Mouse (Mus musculus): ENCODE measurements around the gene Dnaaf3. TPM values are rescaled to one million over a fixed set of nuclear protein-coding genes. Genes with fewer than 3 reads are reported as not detected.
"Not testable (repeated sequence)": the region's sequence is repeated elsewhere in the genome, so short reads cannot be mapped to it uniquely, and the experiment has no call there.

Gene Dnaaf3
- polyA plus RNA-seq, 1 experiment from 2014 or later: 0.95 TPM

- H3K4me1 ChIP-seq (ENCODE audit: control insufficient read depth, insufficient read depth, low read length): 0 out of 2 replicates have a peak, but pooled peaks cover 8% of the 10 kb centered on the region
- H3K36me3 ChIP-seq (ENCODE audit: control insufficient read depth, insufficient read depth, low read length): no peaks in the 10 kb centered on the region
- peak overlapping the region; percentile 44 for H3K4me2 ChIP-seq (ENCODE audit: low read depth)
- ATAC-seq (ENCODE audit: insufficient read depth, low FRiP score, low TSS enrichment): peak; percentile 38; the same call in 1 of the 2 replicates
- no peak overlapping the region; the same call in 1 of the 2 replicates for H3K9ac ChIP-seq (ENCODE audit: low read length)
- H3K4me3 ChIP-seq (ENCODE audit: low read depth, low read length): peak overlapping the region; percentile 27; the same call in 1 of the 2 replicates
- no peak overlapping the region for H3K27ac ChIP-seq (ENCODE audit: low read depth, low read length)
- WGBS: 75% methylated on average over 15 of the region's 15 CpGs
- no peak for DNase-seq (ENCODE audit: low spot score)
- H3K9me3 ChIP-seq (ENCODE audit: control insufficient read depth, low read length): no peaks in the 10 kb centered on the region
- H3K27me3 ChIP-seq (ENCODE audit: control insufficient read depth, insufficient read depth, low read length): no peaks in the 10 kb centered on the region
Observed at GRCm38 (mm10) chr7:4546050-4546449, 13.8 kb upstream of the Dnaaf3 start.

GRCm38 (mm10) chr7:4542013-4542412 lies 9.8 kb upstream of the Dnaaf3 start:
- Histone ChIP-seq H3K4me1 (ENCODE audit: control insufficient read depth, insufficient read depth, low read length) (0 out of 2 replicates have a peak, but pooled peaks cover 5% of the 10 kb centered on the region), H3K9ac (ENCODE audit: low read length) (no peak overlapping the region), H3K4me2 (ENCODE audit: low read depth) (no peak overlapping the region), H3K36me3 (ENCODE audit: control insufficient read depth, insufficient read depth, low read length) (no peaks in the 10 kb centered on the region), H3K27ac (ENCODE audit: low read depth, low read length) (no peak overlapping the region), H3K27me3 (ENCODE audit: control insufficient read depth, insufficient read depth, low read length) (no peaks in the 10 kb centered on the region), H3K4me3 (ENCODE audit: low read depth, low read length) (no peak overlapping the region), H3K9me3 (ENCODE audit: control insufficient read depth, low read length) (no peaks in the 10 kb centered on the region)
- DNase-seq (ENCODE audit: low spot score): no peak
- WGBS: 26% methylated on average over 17 of the region's 17 CpGs
- ATAC-seq (ENCODE audit: insufficient read depth, low FRiP score, low TSS enrichment): no peak

- ATAC-seq (ENCODE audit: insufficient read depth, low FRiP score, low TSS enrichment): no peak
Observed at GRCm38 (mm10) chr7:4541344-4541743, 9.1 kb upstream of the Dnaaf3 start.

GRCm38 (mm10) chr7:4539019-4539418 lies 6.8 kb upstream of the Dnaaf3 start:
- WGBS: 72% methylated on average over 2 of the region's 2 CpGs
- Histone ChIP-seq H3K9ac (ENCODE audit: low read length) (no peak overlapping the region), H3K27ac (ENCODE audit: low read depth, low read length) (no peak overlapping the region), H3K27me3 (ENCODE audit: control insufficient read depth, insufficient read depth, low read length) (no peaks in the 10 kb centered on the region), H3K9me3 (ENCODE audit: control insufficient read depth, low read length) (no peaks in the 10 kb centered on the region), H3K4me3 (ENCODE audit: low read depth, low read length) (no peak overlapping the region), H3K4me2 (ENCODE audit: low read depth) (no peak overlapping the region), H3K36me3 (ENCODE audit: control insufficient read depth, insufficient read depth, low read length) (no peaks in the 10 kb centered on the region), H3K4me1 (ENCODE audit: control insufficient read depth, insufficient read depth, low read length) (no peaks in the 10 kb centered on the region)
- no peak for ATAC-seq (ENCODE audit: insufficient read depth, low FRiP score, low TSS enrichment)
- no peak for DNase-seq (ENCODE audit: low spot score)

More at GRCm38 (mm10) chr7:4541344-4541743, 9.1 kb upstream of the Dnaaf3 start:
- H3K9ac ChIP-seq (ENCODE audit: low read length): no peak overlapping the region
- no peak overlapping the region for H3K4me3 ChIP-seq (ENCODE audit: low read depth, low read length)
- H3K4me1 ChIP-seq (ENCODE audit: control insufficient read depth, insufficient read depth, low read length): 0 out of 2 replicates have a peak, but pooled peaks cover 3% of the 10 kb centered on the region
- no peaks in the 10 kb centered on the region for H3K9me3 ChIP-seq (ENCODE audit: control insufficient read depth, low read length)
- H3K4me2 ChIP-seq (ENCODE audit: low read depth): no peak overlapping the region
- no peaks in the 10 kb centered on the region for H3K27me3 ChIP-seq (ENCODE audit: control insufficient read depth, insufficient read depth, low read length)
- no peaks in the 10 kb centered on the region for H3K36me3 ChIP-seq (ENCODE audit: control insufficient read depth, insufficient read depth, low read length)
- DNase-seq (ENCODE audit: low spot score): no peak
- 59% methylated on average over 5 of the region's 5 CpGs for WGBS
- no peak overlapping the region for H3K27ac ChIP-seq (ENCODE audit: low read depth, low read length)

- DNase-seq (ENCODE audit: low spot score) (no peak), ATAC-seq (ENCODE audit: insufficient read depth, low FRiP score, low TSS enrichment) (no peak)
- Histone ChIP-seq H3K27ac (ENCODE audit: low read depth, low read length) (no peak overlapping the region), H3K36me3 (ENCODE audit: control insufficient read depth, insufficient read depth, low read length) (no peaks in the 10 kb centered on the region), H3K27me3 (ENCODE audit: control insufficient read depth, insufficient read depth, low read length) (no peaks in the 10 kb centered on the region), H3K9ac (ENCODE audit: low read length) (no peak overlapping the region), H3K4me3 (ENCODE audit: low read depth, low read length) (no peak overlapping the region), H3K4me1 (ENCODE audit: control insufficient read depth, insufficient read depth, low read length) (no peaks in the 10 kb centered on the region), H3K4me2 (ENCODE audit: low read depth) (no peak overlapping the region), H3K9me3 (ENCODE audit: control insufficient read depth, low read length) (no peaks in the 10 kb centered on the region)
- WGBS: 54% methylated on average over 4 of the region's 4 CpGs
Observed at GRCm38 (mm10) chr7:4537181-4537580, 4.9 kb upstream of the Dnaaf3 start.

- no peaks in the 10 kb centered on the region for H3K27me3 ChIP-seq (ENCODE audit: control insufficient read depth, insufficient read depth, low read length)
- H3K9ac ChIP-seq (ENCODE audit: low read length): no peak overlapping the region
- H3K36me3 ChIP-seq (ENCODE audit: control insufficient read depth, insufficient read depth, low read length): no peaks in the 10 kb centered on the region
- H3K4me3 ChIP-seq (ENCODE audit: low read depth, low read length): no peak overlapping the region
- H3K4me1 ChIP-seq (ENCODE audit: control insufficient read depth, insufficient read depth, low read length): no peaks in the 10 kb centered on the region
- DNase-seq (ENCODE audit: low spot score) (no peak), ATAC-seq (ENCODE audit: insufficient read depth, low FRiP score, low TSS enrichment) (no peak)
- no peak overlapping the region for H3K4me2 ChIP-seq (ENCODE audit: low read depth)
- H3K9me3 ChIP-seq (ENCODE audit: control insufficient read depth, low read length): no peaks in the 10 kb centered on the region
- no peak overlapping the region for H3K27ac ChIP-seq (ENCODE audit: low read depth, low read length)
- WGBS: 91% methylated on average over 4 of the region's 4 CpGs
Observed at GRCm38 (mm10) chr7:4536369-4536768, 4.1 kb upstream of the Dnaaf3 start.

GRCm38 (mm10) chr7:4530166-4530565 lies 2.1 kb downstream of the Dnaaf3 start:
- H3K4me1 ChIP-seq (ENCODE audit: control insufficient read depth, insufficient read depth, low read length); DNase-seq (ENCODE audit: low spot score); H3K4me2 ChIP-seq (ENCODE audit: low read depth); H3K36me3 ChIP-seq (ENCODE audit: control insufficient read depth, insufficient read depth, low read length); H3K27ac ChIP-seq (ENCODE audit: low read depth, low read length); H3K9me3 ChIP-seq (ENCODE audit: control insufficient read depth, low read length); ATAC-seq (ENCODE audit: insufficient read depth, low FRiP score, low TSS enrichment); H3K9ac ChIP-seq (ENCODE audit: low read length); H3K27me3 ChIP-seq (ENCODE audit: control insufficient read depth, insufficient read depth, low read length); H3K4me3 ChIP-seq (ENCODE audit: low read depth, low read length): not testable (repeated sequence)
- WGBS: 48% methylated on average over 7 of the region's 8 CpGs

- H3K4me1 ChIP-seq (ENCODE audit: control insufficient read depth, insufficient read depth, low read length): no peaks in the 10 kb centered on the region
- 45% methylated on average over 18 of the region's 18 CpGs for WGBS
- ATAC-seq (ENCODE audit: insufficient read depth, low FRiP score, low TSS enrichment): no peak
- H3K27me3 ChIP-seq (ENCODE audit: control insufficient read depth, insufficient read depth, low read length): 0 out of 2 replicates have a peak, but pooled peaks cover 3% of the 10 kb centered on the region
- H3K9me3 ChIP-seq (ENCODE audit: control insufficient read depth, low read length): no peaks in the 10 kb centered on the region
- H3K4me2 ChIP-seq (ENCODE audit: low read depth): peak overlapping the region; percentile 32
- H3K4me3 ChIP-seq (ENCODE audit: low read depth, low read length): no peak overlapping the region
- H3K27ac ChIP-seq (ENCODE audit: low read depth, low read length): no peak overlapping the region
- peak overlapping the region; percentile 46; the same call in 1 of the 2 replicates for H3K9ac ChIP-seq (ENCODE audit: low read length)
- H3K36me3 ChIP-seq (ENCODE audit: control insufficient read depth, insufficient read depth, low read length): no peaks in the 10 kb centered on the region
- peak; percentile 8 for DNase-seq (ENCODE audit: low spot score)
Observed at GRCm38 (mm10) chr7:4527302-4527689, 5.0 kb downstream of the Dnaaf3 start.
